Mouse (Mus musculus): ENCODE results near the gene Gnb5. TPM values are rescaled to one million over a fixed set of nuclear protein-coding genes. Genes with fewer than 3 reads are reported as not detected.

The Gnb5 gene
- 1 to 10 TPM; 6.1 to 9.4 TPM for polyA plus RNA-seq (2017; shearing (Covaris generic))

DNA sequence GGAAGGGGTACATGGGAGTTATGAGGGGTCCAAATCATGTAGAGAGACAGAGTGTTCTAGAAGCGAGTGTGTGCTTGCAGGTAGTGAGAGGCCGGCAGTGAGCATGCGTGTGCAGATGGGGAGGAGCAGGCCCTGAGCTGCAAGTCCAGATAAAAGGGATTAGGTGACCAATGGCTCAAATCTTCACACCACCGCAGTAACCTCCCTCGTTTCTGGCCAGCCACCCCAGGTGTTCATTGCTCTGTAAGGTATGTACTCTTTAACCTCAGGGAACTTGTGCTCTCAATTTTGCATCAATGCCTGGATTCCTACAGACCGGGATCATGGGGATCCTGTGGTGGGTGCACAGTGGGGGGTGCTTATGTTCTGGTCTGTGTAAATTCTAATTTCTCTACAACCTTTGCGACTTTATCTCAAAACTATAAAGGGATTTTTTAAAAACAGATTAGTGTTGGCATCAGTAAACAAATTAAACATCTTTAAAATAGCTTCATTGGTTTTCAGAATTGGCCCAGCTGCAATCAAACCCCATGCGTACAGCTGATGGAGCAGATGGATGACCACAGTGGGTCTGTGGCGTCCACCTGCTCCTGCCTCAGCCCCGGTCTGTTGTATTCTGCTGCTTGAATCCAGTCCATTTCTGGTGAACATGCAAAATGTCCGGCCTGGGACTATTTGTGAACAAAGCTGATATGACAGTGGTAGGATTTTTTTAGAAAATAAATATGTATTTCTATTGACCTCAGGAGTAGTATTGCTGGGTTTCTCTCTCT lies at the start of gene Gnb5:
Gnb5 (plus strand) TSS at position 163 of the 773 bp plus-strand sequence.

DNA sequence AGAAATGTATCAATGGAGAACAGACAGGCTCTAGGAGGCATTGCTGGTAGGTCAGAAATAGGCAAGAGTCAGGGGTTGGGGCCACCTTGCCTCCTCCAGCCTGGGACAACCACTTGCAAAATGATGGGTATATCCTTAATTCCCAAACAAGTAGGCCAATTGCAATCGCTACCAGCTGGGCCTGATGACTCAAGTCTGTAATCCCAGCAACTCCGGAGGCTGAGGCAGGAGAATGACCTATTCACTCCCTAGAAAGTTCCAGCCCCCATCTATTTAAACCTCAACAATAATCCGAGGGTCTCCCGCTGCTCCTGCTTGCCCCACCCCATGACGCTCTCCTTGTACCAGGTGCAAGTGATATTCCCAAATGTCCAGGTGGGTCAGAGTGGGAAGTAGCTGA lies 41.4 kb downstream of the Gnb5 start, which contains the start of gene Bcl2l10:
Bcl2l10 (plus strand) TSS at position 301 of the 400 bp plus-strand sequence.

Other genes with a start within 250 kb of the Gnb5 start
- 10 to 100 TPM; 12.4 to 20.1 TPM for gene Myo5a, start 235.3 kb upstream of the Gnb5 start, polyA plus RNA-seq (2017; shearing (Covaris generic))
- under 1 TPM; 0.20 to 0.41 TPM for gene Myo5c, start 74.3 kb upstream of the Gnb5 start, polyA plus RNA-seq (2017; shearing (Covaris generic))
- gene Bcl2l10, start 41.5 kb downstream of the Gnb5 start, polyA plus RNA-seq (2017; shearing (Covaris generic)): under 1 TPM in 1 of 2 experiments, not detected in 1; 0.43 TPM
- gene Mapk6, start 103.7 kb downstream of the Gnb5 start, polyA plus RNA-seq (2017; shearing (Covaris generic)): 10 to 100 TPM; 52.4 to 65.8 TPM
- 10 to 100 TPM; 25.2 to 27.8 TPM for gene Leo1, start 135.2 kb downstream of the Gnb5 start, polyA plus RNA-seq (2017; shearing (Covaris generic))